Comparison of ENCODE assay signal across 26 mouse cellular contexts in genomic region chr11:63090986-63091385, GRCm38 (mm10). TPM values are rescaled to one million over a fixed set of nuclear protein-coding genes. Genes with fewer than 3 reads are reported as not detected.
A peak's percentile ranks its signal among the peaks of the same experiment; 100 is the strongest.
DNase-seq lines count a peak whose midpoint lies in the region; ATAC-seq and TF ChIP-seq lines count a peak whose summit lies in the region.
"Had no signal": no experiment of that assay in that cellular context is flagged by ENCODE, and none has a peak within 500 bp of the region (broad histone marks: within the 10 kb centered on the region; RNA-seq: fewer than 3 reads in every experiment).

No protein-coding gene starts in this region.

- no peak overlapping the region for H3K4me3 ChIP-seq in liver, adult 2 months (ENCODE audit: insufficient read depth, low read depth, low read length)
- H3K4me3 ChIP-seq in liver, embryonic 11.5 days (ENCODE audit: low read depth, low read length) = no peak overlapping the region
- H3K4me3 ChIP-seq: embryonic facial prominence, embryonic 12.5 days; forebrain, embryonic 12.5 days; heart, embryonic 12.5 days; hindbrain, embryonic 15.5 days had no signal

- no peak for TF ChIP-seq CTCF in liver, adult 2 months (IDR thresholded peaks at IDR 0.05; ENCODE audit: low read depth, low read length)

- no peak for ATAC-seq in liver, embryonic 11.5 days (replicated peaks; ENCODE audit: low FRiP score)
- ATAC-seq: CD4-positive, CD25-positive, alpha-beta regulatory T cell, adult 4 months; forebrain, embryonic 16.5 days; intestine, embryonic 16.5 days had no signal

- no peak overlapping the region for H3K27ac ChIP-seq in liver, adult 2 months (replicated peaks; ENCODE audit: insufficient read depth, low read depth, low read length)
- no peak overlapping the region for H3K27ac ChIP-seq in liver, embryonic 11.5 days (ENCODE audit: low read depth, low read length)
- H3K27ac ChIP-seq: embryonic facial prominence, embryonic 12.5 days; forebrain, embryonic 12.5 days; hindbrain, embryonic 15.5 days had no signal

- H3K27me3 ChIP-seq in liver, adult 2 months (ENCODE audit: control insufficient read depth, insufficient read depth, low read length) = peaks cover 5% of the 10 kb centered on the region; the same call in 1 of the 2 replicates
- H3K27me3 ChIP-seq in liver, embryonic 11.5 days (replicated peaks; ENCODE audit: control insufficient read depth, insufficient read depth, low read length) = no peaks in the 10 kb centered on the region
- H3K27me3 ChIP-seq: embryonic facial prominence, embryonic 12.5 days; forebrain, embryonic 12.5 days; heart, embryonic 12.5 days; hindbrain, embryonic 15.5 days had no signal

- no peak overlapping the region for H3K9ac ChIP-seq in liver, adult 2 months (ENCODE audit: low read depth, low read length)
- no peak overlapping the region for H3K9ac ChIP-seq in liver, embryonic 11.5 days (ENCODE audit: low read depth, low read length)
- H3K9ac ChIP-seq: embryonic facial prominence, embryonic 12.5 days; forebrain, embryonic 12.5 days; heart, embryonic 12.5 days; hindbrain, embryonic 15.5 days had no signal

- peak; percentile 83 for DNase-seq in heart, adult 11 months
- DNase-seq in heart, postnatal 10 days = no peak
- peak; percentile 22 for DNase-seq in liver, adult 2 months (ENCODE audit: extremely low read depth, low read depth, low spot score)
- no peak for DNase-seq in liver, embryonic 11.5 days (ENCODE audit: low spot score)
- DNase-seq in fat pad, adult 2 months (ENCODE audit: extremely low read depth, low read depth, low spot score) = peak; percentile 30
- DNase-seq in lung, postnatal 4 days = no peak
- no peak for DNase-seq in left cerebral cortex, postnatal 4 days
- DNase-seq: cerebellum, adult 11 months; cerebellum, adult 8-10 months; cerebellum, postnatal 14 days; gastrocnemius, postnatal 10 days; heart, postnatal 36 days; kidney, adult 2 months had no signal

- intact Hi-C loops in heart, postnatal 10 days (cut with DNase I) = no loop called here
- intact Hi-C loops in left cerebral cortex, postnatal 4 days (cut with DNase I) = no loop called here

- TF ChIP-seq POLR2A in liver, adult 2 months (IDR thresholded peaks at IDR 0.05; ENCODE audit: extremely low read depth, insufficient read depth, low read length) = no peak

- no peak overlapping the region for H3K4me2 ChIP-seq in liver, embryonic 11.5 days
- H3K4me2 ChIP-seq: embryonic facial prominence, embryonic 12.5 days; forebrain, embryonic 12.5 days; heart, embryonic 12.5 days; hindbrain, embryonic 15.5 days had no signal

- H3K79me2 ChIP-seq in liver, adult 2 months (ENCODE audit: control insufficient read depth, insufficient read depth, low read length) = no peaks in the 10 kb centered on the region

- no peaks in the 10 kb centered on the region for H3K36me3 ChIP-seq in liver, adult 2 months (ENCODE audit: control insufficient read depth, insufficient read depth, low read length)
- H3K36me3 ChIP-seq in liver, embryonic 11.5 days (ENCODE audit: control insufficient read depth, insufficient read depth, low read length) = no peaks in the 10 kb centered on the region
- H3K36me3 ChIP-seq: embryonic facial prominence, embryonic 12.5 days; forebrain, embryonic 12.5 days; G1E; heart, embryonic 12.5 days; hindbrain, embryonic 15.5 days had no signal

- no peaks in the 10 kb centered on the region for H3K4me1 ChIP-seq in liver, adult 2 months (ENCODE audit: control insufficient read depth, insufficient read depth, low read length)
- H3K4me1 ChIP-seq in liver, embryonic 11.5 days (replicated peaks; ENCODE audit: control insufficient read depth, insufficient read depth, low read length) = no peaks in the 10 kb centered on the region
- H3K4me1 ChIP-seq: forebrain, embryonic 12.5 days; hindbrain, embryonic 15.5 days had no signal

- H3K9me3 ChIP-seq in liver, embryonic 11.5 days (ENCODE audit: control insufficient read depth, low read length) = no peaks in the 10 kb centered on the region
- H3K9me3 ChIP-seq: embryonic facial prominence, embryonic 12.5 days; forebrain, embryonic 12.5 days; heart, embryonic 12.5 days; hindbrain, embryonic 15.5 days had no signal

- WGBS in liver, adult 2 months = 89% methylated on average over 6 of the region's 6 CpGs
- 81% methylated on average over 6 of the region's 6 CpGs for WGBS in liver, embryonic 11.5 days

RNA-seq across cellular contexts. Expression of gene Tekt3, which starts 29.5 kb away (rescaled TPM):
- total RNA-seq in heart, postnatal 10 days (2021) = not detected
- total RNA-seq in liver, adult 2 months (2014; rRNA removed) = not detected in 2 replicates
- not detected in 2 replicates for polyA plus RNA-seq in liver, adult 2 months (2012; rRNA removed)
- not detected in 2 replicates for polyA plus RNA-seq in liver, embryonic 11.5 days (2014; fragmentation: Nextera tagmentation; extraction: Ambion mirVana)
- under 1 TPM in 1 of 2 experiments, not detected in 1; 0.20 TPM for total RNA-seq in left cerebral cortex, postnatal 4 days (2021)
- total RNA-seq: gastrocnemius, postnatal 10 days; gastrocnemius, postnatal 4 days; heart, postnatal 36 days had no signal
- polyA plus RNA-seq: brain, embryonic 14.5 days; CD4-positive, CD25-positive, alpha-beta regulatory T cell, adult 4 months; cortical plate, adult 2 months; forebrain, embryonic 12.5 days; forebrain, embryonic 16.5 days; frontal cortex, adult 2 months; G1E; heart, embryonic 12.5 days; heart, embryonic 16.5 days; hindbrain, embryonic 15.5 days; intestine, embryonic 16.5 days; kidney, adult 2 months had no signal

RNA-seq across cellular contexts. Expression of gene Pmp22, which starts 37.8 kb away (rescaled TPM):
- 100 to 1,000 TPM in 1 of 2 experiments, 10 to 100 TPM in 1; 81.7 to 120 TPM for total RNA-seq in heart, postnatal 10 days (2021)
- 1.8 TPM in 2 replicates for total RNA-seq in liver, adult 2 months (2014; rRNA removed)
- 2.0 and 3.3 TPM in 2 replicates for polyA plus RNA-seq in liver, adult 2 months (2012; rRNA removed)
- polyA plus RNA-seq in liver, embryonic 11.5 days (2014; fragmentation: Nextera tagmentation; extraction: Ambion mirVana) = 74.0 and 80.1 TPM in 2 replicates
- 10 to 100 TPM; 16.9 to 17.2 TPM for total RNA-seq in left cerebral cortex, postnatal 4 days (2021)
- polyA plus RNA-seq: CD4-positive, CD25-positive, alpha-beta regulatory T cell, adult 4 months; G1E had no signal

Comparison
In these comparisons a context has a peak if more than half of its experiments do, and no peak if none do; other contexts are left out.
1. DNase-seq: peak in heart, adult 11 months (single experiment), liver, adult 2 months (single experiment) and fat pad, adult 2 months (single experiment); none in heart, postnatal 10 days (0 of 2), liver, embryonic 11.5 days (single experiment), lung, postnatal 4 days (0 of 2) and left cerebral cortex, postnatal 4 days (single experiment).
2. RNA of gene Pmp22, which starts 37.8 kb away (total RNA-seq): 81.7 to 120 TPM in heart, postnatal 10 days; 16.9 to 17.2 TPM in left cerebral cortex, postnatal 4 days and 1.8 TPM in liver, adult 2 months; every median in the first group is over 4 times any median in the second.